In genomic region chr4:117495869-117496401, GRCm38 (mm10) we compare ENCODE assay signal across 8 mouse cellular contexts. TPM values are rescaled to one million over a fixed set of nuclear protein-coding genes. Genes with fewer than 3 reads are reported as not detected.
DNase-seq lines count a peak whose midpoint lies in the region; ATAC-seq and TF ChIP-seq lines count a peak whose summit lies in the region.

No protein-coding gene starts in this region.

- no peak for ATAC-seq in liver, embryonic 11.5 days (replicated peaks; ENCODE audit: low FRiP score)
- no peak for ATAC-seq in forebrain, postnatal 0 days
- 0 out of 2 replicates have a peak, but pooled peaks have one; percentile 1 for ATAC-seq in limb, embryonic 12.5 days (ENCODE audit: insufficient number of reproducible peaks, insufficient read depth, low FRiP score, low TSS enrichment, low read depth)

- DNase-seq in liver, embryonic 11.5 days (ENCODE audit: low spot score): peak; percentile 47
- no peak for DNase-seq in liver
- peak; percentile 23 for DNase-seq in forebrain, postnatal 0 days
- peak; percentile 25 for DNase-seq in splenic B cell, adult 2 months (ENCODE audit: low read depth, low spot score)
- no peak for DNase-seq in c-Kit-positive CD71-positive TER-119-positive erythroid progenitor cells, embryonic 14.5 days (ENCODE audit: low spot score)
- DNase-seq in right cerebral cortex, postnatal 10 days (ENCODE audit: low spot score in 2 of 2): no peak

- H3K4me2 ChIP-seq in liver, embryonic 11.5 days: peak overlapping the region; percentile 94
- H3K4me2 ChIP-seq in forebrain, postnatal 0 days (ENCODE audit: low read depth): peak overlapping the region; percentile 57
- H3K4me2 ChIP-seq in limb, embryonic 12.5 days: peak overlapping the region; percentile 91

- peak overlapping the region; percentile 54 for H3K4me3 ChIP-seq in liver, embryonic 11.5 days (ENCODE audit: low read depth, low read length)
- H3K4me3 ChIP-seq in cortical plate, adult 2 months (ENCODE audit: insufficient read depth, low read length): peak overlapping the region; percentile 31
- peak overlapping the region; percentile 34 for H3K4me3 ChIP-seq in forebrain, postnatal 0 days (ENCODE audit: low read depth, low read length)
- H3K4me3 ChIP-seq in limb, embryonic 12.5 days (replicated peaks): peak overlapping the region; percentile 64

- WGBS in liver, embryonic 11.5 days: 2% methylated on average over 33 of the region's 33 CpGs
- 1% methylated on average over 33 of the region's 33 CpGs for WGBS in forebrain, postnatal 0 days
- WGBS in limb, embryonic 12.5 days: under 1% methylated on average over 33 of the region's 33 CpGs

- peak overlapping the region; percentile 36; the same call in 1 of the 2 replicates for H3K9ac ChIP-seq in liver, embryonic 11.5 days (ENCODE audit: low read depth, low read length)
- H3K9ac ChIP-seq in forebrain, postnatal 0 days: 0 out of 2 replicates have a peak overlapping the region, but pooled peaks have one; percentile 25
- H3K9ac ChIP-seq in limb, embryonic 12.5 days (replicated peaks): peak overlapping the region; percentile 72

- no peaks in the 10 kb centered on the region for H3K36me3 ChIP-seq in liver, embryonic 11.5 days (ENCODE audit: control insufficient read depth, insufficient read depth, low read length)
- no peaks in the 10 kb centered on the region for H3K36me3 ChIP-seq in forebrain, postnatal 0 days (ENCODE audit: insufficient read depth)
- peaks cover 3% of the 10 kb centered on the region; the same call in 1 of the 2 replicates for H3K36me3 ChIP-seq in limb, embryonic 12.5 days
- no peaks in the 10 kb centered on the region for H3K36me3 ChIP-seq in splenic B cell, adult 2 months (ENCODE audit: control insufficient read depth, insufficient read depth, low read length, poor library complexity, severe bottlenecking)

- H3K9me3 ChIP-seq in liver, embryonic 11.5 days (ENCODE audit: control insufficient read depth, low read length): no peaks in the 10 kb centered on the region
- no peaks in the 10 kb centered on the region for H3K9me3 ChIP-seq in forebrain, postnatal 0 days (ENCODE audit: low read length)
- no peaks in the 10 kb centered on the region for H3K9me3 ChIP-seq in limb, embryonic 12.5 days

- no peak overlapping the region for H3K27ac ChIP-seq in liver, embryonic 11.5 days (ENCODE audit: low read depth, low read length)
- no peak overlapping the region for H3K27ac ChIP-seq in cortical plate, adult 2 months (ENCODE audit: insufficient read depth, low read length)
- H3K27ac ChIP-seq in forebrain, postnatal 0 days (ENCODE audit: low read depth, low read length): no peak overlapping the region
- peak overlapping the region; percentile 94 for H3K27ac ChIP-seq in limb, embryonic 12.5 days

- no peak for TF ChIP-seq CTCF in cortical plate, adult 2 months (IDR thresholded peaks at IDR 0.05; ENCODE audit: extremely low read depth, insufficient read depth, low read length)
- no peak for TF ChIP-seq CTCF in forebrain, postnatal 0 days (IDR thresholded peaks at IDR 0.05; ENCODE audit: low read depth)

- peaks cover 26% of the 10 kb centered on the region for H3K4me1 ChIP-seq in liver, embryonic 11.5 days (replicated peaks; ENCODE audit: control insufficient read depth, insufficient read depth, low read length)
- H3K4me1 ChIP-seq in cortical plate, adult 2 months (ENCODE audit: control insufficient read depth, insufficient read depth, low read length): no peaks in the 10 kb centered on the region
- H3K4me1 ChIP-seq in forebrain, postnatal 0 days (ENCODE audit: insufficient read depth): 0 out of 2 replicates have a peak, but pooled peaks cover 7% of the 10 kb centered on the region
- peaks cover 27% of the 10 kb centered on the region for H3K4me1 ChIP-seq in limb, embryonic 12.5 days (replicated peaks)

- TF ChIP-seq POLR2A in cortical plate, adult 2 months (IDR thresholded peaks at IDR 0.05; ENCODE audit: extremely low read depth, insufficient read depth, low read length): no peak

- H3K27me3 ChIP-seq in liver, embryonic 11.5 days (replicated peaks; ENCODE audit: control insufficient read depth, insufficient read depth, low read length): peaks cover 76% of the 10 kb centered on the region
- H3K27me3 ChIP-seq in forebrain, postnatal 0 days (ENCODE audit: insufficient read depth, low read length): peaks cover 44% of the 10 kb centered on the region
- peaks cover 30% of the 10 kb centered on the region for H3K27me3 ChIP-seq in limb, embryonic 12.5 days
- H3K27me3 ChIP-seq in splenic B cell, adult 2 months (ENCODE audit: control insufficient read depth, insufficient read depth, low read length, poor library complexity, severe bottlenecking): no peaks in the 10 kb centered on the region

RNA-seq across cellular contexts. Expression of gene Rnf220, which starts 0.9 kb away (rescaled TPM):
- polyA plus RNA-seq in liver, embryonic 11.5 days (2014; fragmentation: Nextera tagmentation; extraction: Ambion mirVana): 63.6 and 70.9 TPM in 2 replicates
- 217 and 226 TPM in 2 replicates for polyA plus RNA-seq in cortical plate, adult 2 months (2012; rRNA removed)
- 160 and 185 TPM in 2 replicates for total RNA-seq in forebrain, postnatal 0 days (2014; rRNA removed)
- polyA plus RNA-seq in forebrain, postnatal 0 days (2015; fragmentation: Nextera tagmentation; extraction: Ambion mirVana): 123 and 140 TPM in 2 replicates
- polyA plus RNA-seq in limb, embryonic 12.5 days (2016; fragmentation: Nextera tagmentation; extraction: Ambion mirVana): 112 and 119 TPM in 2 replicates

RNA-seq across cellular contexts. Expression of gene Eri3, which starts 54.2 kb away (rescaled TPM):
- polyA plus RNA-seq in liver, embryonic 11.5 days (2014; fragmentation: Nextera tagmentation; extraction: Ambion mirVana): 88.1 and 89.9 TPM in 2 replicates
- polyA plus RNA-seq in cortical plate, adult 2 months (2012; rRNA removed): 199 and 201 TPM in 2 replicates
- 269 and 276 TPM in 2 replicates for total RNA-seq in forebrain, postnatal 0 days (2014; rRNA removed)
- 379 and 380 TPM in 2 replicates for polyA plus RNA-seq in forebrain, postnatal 0 days (2015; fragmentation: Nextera tagmentation; extraction: Ambion mirVana)
- 161 and 166 TPM in 2 replicates for polyA plus RNA-seq in limb, embryonic 12.5 days (2016; fragmentation: Nextera tagmentation; extraction: Ambion mirVana)

Comparison
In these comparisons a context has a peak if more than half of its experiments do, and no peak if none do; other contexts are left out.
1. DNase-seq: peak in liver, embryonic 11.5 days (single experiment), forebrain, postnatal 0 days (single experiment) and splenic B cell, adult 2 months (single experiment); none in liver (single experiment), c-Kit-positive CD71-positive TER-119-positive erythroid progenitor cells, embryonic 14.5 days (single experiment) and right cerebral cortex, postnatal 10 days (0 of 2).
2. Peak in every context shown above with its lines, with median percentiles within 50 percentile points of each other: H3K4me2 ChIP-seq, H3K4me3 ChIP-seq and H3K9ac ChIP-seq.